Mouse (Mus musculus): Measurements from ENCODE around the gene Il10rb.

Il10rb gene

GRCm38 (mm10) chr16:91405640-91406584, at the start of gene Il10rb:
TSS of gene Il10rb (plus strand) at chr16:91406164.
- peak; percentile 83 for DNase-seq (ENCODE audit: low read depth, low spot score)

- DNase-seq (ENCODE audit: low read depth, low spot score), result no peak
Measured at GRCm38 (mm10) chr16:91356760-91357525, 49.0 kb upstream of the Il10rb start.

- no peak for DNase-seq (ENCODE audit: low read depth, low spot score)
Measured at GRCm38 (mm10) chr16:91357526-91357900, 48.5 kb upstream of the Il10rb start.

GRCm38 (mm10) chr16:91358555-91358954, 47.4 kb upstream of the Il10rb start:
- peak; percentile 79 for DNase-seq (ENCODE audit: low read depth, low spot score)

GRCm38 (mm10) chr16:91359531-91359930, 46.4 kb upstream of the Il10rb start:
- DNase-seq (ENCODE audit: low read depth, low spot score), result no peak

- DNase-seq (ENCODE audit: low read depth, low spot score), result no peak
Measured at GRCm38 (mm10) chr16:91360162-91360561, 45.8 kb upstream of the Il10rb start.

GRCm38 (mm10) chr16:91362006-91362405, 44.0 kb upstream of the Il10rb start:
- no peak for DNase-seq (ENCODE audit: low read depth, low spot score)

- DNase-seq (ENCODE audit: low read depth, low spot score), result no peak
Measured at GRCm38 (mm10) chr16:91362616-91363272, 43.2 kb upstream of the Il10rb start.

- DNase-seq (ENCODE audit: low read depth, low spot score), result no peak
Measured at GRCm38 (mm10) chr16:91363483-91363882, 42.5 kb upstream of the Il10rb start.

GRCm38 (mm10) chr16:91366567-91366966, 39.4 kb upstream of the Il10rb start:
- peak; percentile 86 for DNase-seq (ENCODE audit: low read depth, low spot score)

GRCm38 (mm10) chr16:91367066-91367465, 38.9 kb upstream of the Il10rb start:
- DNase-seq (ENCODE audit: low read depth, low spot score), result no peak

GRCm38 (mm10) chr16:91372577-91373472, 33.1 kb upstream of the Il10rb start, which contains the start of gene Ifnar2:
TSS of gene Ifnar2 (plus strand) at chr16:91372783.
- peak; percentile 72 for DNase-seq (ENCODE audit: low read depth, low spot score)

- peak; percentile 55 for DNase-seq (ENCODE audit: low read depth, low spot score)
Measured at GRCm38 (mm10) chr16:91373473-91374252, 32.3 kb upstream of the Il10rb start.

GRCm38 (mm10) chr16:91374253-91374634, 31.7 kb upstream of the Il10rb start:
- DNase-seq (ENCODE audit: low read depth, low spot score), result peak; percentile 65

GRCm38 (mm10) chr16:91376701-91377100, 29.3 kb upstream of the Il10rb start:
- no peak for DNase-seq (ENCODE audit: low read depth, low spot score)

GRCm38 (mm10) chr16:91378431-91378986, 27.5 kb upstream of the Il10rb start:
- no peak for DNase-seq (ENCODE audit: low read depth, low spot score)

- no peak for DNase-seq (ENCODE audit: low read depth, low spot score)
Measured at GRCm38 (mm10) chr16:91378991-91379390, 27.0 kb upstream of the Il10rb start.

GRCm38 (mm10) chr16:91379412-91379811, 26.6 kb upstream of the Il10rb start:
- DNase-seq (ENCODE audit: low read depth, low spot score), result no peak

- no peak for DNase-seq (ENCODE audit: low read depth, low spot score)
Measured at GRCm38 (mm10) chr16:91380151-91380550, 25.8 kb upstream of the Il10rb start.

- no peak for DNase-seq (ENCODE audit: low read depth, low spot score)
Measured at GRCm38 (mm10) chr16:91381606-91382005, 24.4 kb upstream of the Il10rb start.

Data from CD4-positive helper T cell, adult 2 months (primary cell).